Mouse (Mus musculus): ENCODE measurements around the gene Prcp. TPM values are rescaled to one million over a fixed set of nuclear protein-coding genes. Genes with fewer than 3 reads are reported as not detected.

Prcp gene
- polyA plus RNA-seq, 1 experiment from 2014 or later, result 19.3 TPM

DNA sequence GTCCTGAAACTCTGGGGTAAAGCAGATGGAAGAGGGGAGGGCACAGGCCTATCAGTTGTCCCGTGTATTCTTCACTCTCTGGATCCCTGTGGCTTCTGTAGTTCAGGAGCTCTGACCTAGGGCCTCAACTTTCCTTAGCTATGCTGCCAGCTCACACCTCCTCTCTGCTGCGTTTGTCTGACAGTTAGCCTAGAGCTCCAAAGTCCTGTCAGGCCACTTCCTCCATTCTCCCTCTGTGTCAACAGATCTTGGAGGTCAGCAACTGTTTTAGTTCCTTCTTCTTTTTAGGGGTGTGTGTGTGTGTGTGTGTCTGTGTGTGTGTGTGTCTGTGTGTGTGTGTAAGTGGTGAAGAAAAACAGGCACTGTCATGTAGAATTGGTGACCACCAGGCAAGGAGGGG is 106.5 kb downstream of the Prcp start:
- Histone ChIP-seq H3K36me3 (no peaks in the 10 kb centered on the region), H3K9me3 (replicated peaks) (no peaks in the 10 kb centered on the region), H3K4me3 (no peak overlapping the region), H3K27me3 (replicated peaks) (no peaks in the 10 kb centered on the region), H3K4me2 (no peak overlapping the region), H3K4me1 (replicated peaks) (no peaks in the 10 kb centered on the region), H3K9ac (no peak overlapping the region), H3K27ac (ENCODE audit: poor library complexity, severe bottlenecking) (no peak overlapping the region)
- 0 out of 2 replicates have a peak, but pooled peaks have one; percentile 38 for ATAC-seq (ENCODE audit: insufficient number of reproducible peaks, low FRiP score)
- 34% methylated on average over 2 of the region's 2 CpGs for WGBS

DNA sequence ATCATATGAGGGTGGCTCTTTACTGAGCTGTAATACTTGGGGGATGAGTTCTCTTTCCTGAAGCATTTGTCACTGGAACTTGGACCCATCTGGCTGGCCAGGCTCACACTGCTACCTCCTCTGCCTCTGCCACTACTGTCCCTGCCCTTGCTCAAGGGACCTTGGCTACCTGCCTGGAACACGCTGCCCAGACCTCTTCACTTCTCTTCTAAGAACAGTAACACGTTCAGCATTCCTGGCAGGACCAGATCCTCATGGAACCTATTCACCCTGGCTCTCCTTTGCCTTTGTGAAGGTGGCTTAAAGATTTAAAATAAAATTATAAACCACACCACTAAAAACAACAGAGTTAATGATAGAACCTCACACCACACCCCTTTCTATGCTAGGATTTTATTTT is 107.6 kb downstream of the Prcp start:
- H3K4me1 ChIP-seq (replicated peaks), result no peaks in the 10 kb centered on the region
- no peaks in the 10 kb centered on the region for H3K27me3 ChIP-seq (replicated peaks)
- no peaks in the 10 kb centered on the region for H3K36me3 ChIP-seq
- no peak overlapping the region for H3K4me2 ChIP-seq
- H3K27ac ChIP-seq (ENCODE audit: poor library complexity, severe bottlenecking), result no peak overlapping the region
- H3K9me3 ChIP-seq (replicated peaks), result no peaks in the 10 kb centered on the region
- ATAC-seq (ENCODE audit: insufficient number of reproducible peaks, low FRiP score), result no peak
- 63% methylated on average over 2 of the region's 2 CpGs for WGBS
- no peak overlapping the region for H3K4me3 ChIP-seq
- no peak overlapping the region for H3K9ac ChIP-seq

Other genes starting within 250 kb of the Prcp start
- 5.1 and 5.4 TPM in 2 replicates for gene Ankrd42, start 237.3 kb upstream of the Prcp start, polyA plus RNA-seq (2016; fragmentation: Nextera tagmentation; extraction: Ambion mirVana)
- gene Pcf11, start 204.5 kb upstream of the Prcp start, polyA plus RNA-seq (2016; fragmentation: Nextera tagmentation; extraction: Ambion mirVana), result 19.9 and 21.1 TPM in 2 replicates
- gene Rab30, start 132.9 kb upstream of the Prcp start, polyA plus RNA-seq (2016; fragmentation: Nextera tagmentation; extraction: Ambion mirVana), result 6.6 and 9.4 TPM in 2 replicates
- gene Ddias, start 223 bp upstream of the Prcp start, polyA plus RNA-seq (2016; fragmentation: Nextera tagmentation; extraction: Ambion mirVana), result 11.6 and 12.6 TPM in 2 replicates
- 2.3 and 2.5 TPM in 2 replicates for gene Fam181b, start 205.4 kb downstream of the Prcp start, polyA plus RNA-seq (2016; fragmentation: Nextera tagmentation; extraction: Ambion mirVana)

All from heart, embryonic 12.5 days (tissue).